In genomic region chr19:53536731-53537666, GRCm38 (mm10) we compare ENCODE assay signal across 16 mouse cellular contexts. TPM values are rescaled to one million over a fixed set of nuclear protein-coding genes. Genes with fewer than 3 reads are reported as not detected.
DNase-seq lines count a peak whose midpoint lies in the region; ATAC-seq and TF ChIP-seq lines count a peak whose summit lies in the region.
"Had no signal": no experiment of that assay in that cellular context is flagged by ENCODE, and none has a peak within 500 bp of the region (broad histone marks: within the 10 kb centered on the region; RNA-seq: fewer than 3 reads in every experiment).

No protein-coding gene starts in this region.

- peak overlapping the region; percentile 49 for H3K27ac ChIP-seq in left cerebral cortex, adult 2 months
- no peak overlapping the region for H3K27ac ChIP-seq in forebrain, embryonic 11.5 days (ENCODE audit: low read depth, low read length)
- H3K27ac ChIP-seq: kidney, postnatal 0 days; liver, embryonic 15.5 days; midbrain, embryonic 12.5 days; stomach, embryonic 15.5 days had no signal

- H3K4me2 ChIP-seq in forebrain, embryonic 11.5 days (ENCODE audit: low read depth, low read length, severe bottlenecking), result no peak overlapping the region
- H3K4me2 ChIP-seq: liver, embryonic 15.5 days; midbrain, embryonic 12.5 days; stomach, embryonic 15.5 days had no signal

- intact Hi-C loops in left cerebral cortex, adult 2 months (cut with DNase I), result no loop called here
- intact Hi-C loops in left cerebral cortex, postnatal 25 days (cut with DNase I), result no loop called here

- H3K36me3 ChIP-seq in forebrain, embryonic 11.5 days (ENCODE audit: control insufficient read depth, insufficient read depth, low read length), result no peaks in the 10 kb centered on the region
- H3K36me3 ChIP-seq: midbrain, embryonic 12.5 days; stomach, embryonic 15.5 days had no signal

- WGBS in forebrain, embryonic 11.5 days, result 78% methylated on average over 17 of the region's 17 CpGs

- no peaks in the 10 kb centered on the region for H3K4me1 ChIP-seq in forebrain, embryonic 11.5 days (replicated peaks; ENCODE audit: control insufficient read depth, insufficient read depth, low read length)
- H3K4me1 ChIP-seq: midbrain, embryonic 12.5 days; stomach, embryonic 15.5 days had no signal

- H3K9me3 ChIP-seq in forebrain, embryonic 11.5 days (ENCODE audit: control insufficient read depth, low read length), result no peaks in the 10 kb centered on the region
- H3K9me3 ChIP-seq: liver, embryonic 15.5 days; midbrain, embryonic 12.5 days; stomach, embryonic 15.5 days had no signal

- no peaks in the 10 kb centered on the region for H3K27me3 ChIP-seq in forebrain, embryonic 11.5 days (ENCODE audit: control insufficient read depth, insufficient read depth, low read length)
- H3K27me3 ChIP-seq: Patski; stomach, embryonic 15.5 days had no signal

- no peak overlapping the region for H3K9ac ChIP-seq in forebrain, embryonic 11.5 days (ENCODE audit: low read length)
- H3K9ac ChIP-seq: liver, embryonic 15.5 days; midbrain, embryonic 12.5 days; stomach, embryonic 15.5 days had no signal

- ATAC-seq in forebrain, embryonic 11.5 days (replicated peaks; ENCODE audit: low FRiP score), result no peak
- ATAC-seq: Patski had no signal

- no peak for DNase-seq in left cerebral cortex, adult 2 months (ENCODE audit: extremely low spot score in 1 of 2, low spot score in 2 of 2)
- no peak for DNase-seq in left cerebral cortex, postnatal 25 days (ENCODE audit: low spot score in 2 of 2)
- peak; percentile 76 for DNase-seq in T-cell, adult 2 months (ENCODE audit: low spot score)
- peak; percentile 91 for DNase-seq in induced T-regulatory cell, adult 2 months (ENCODE audit: low read depth)
- DNase-seq in thymus, postnatal 36 days, result peak; percentile 43 to 58
- no peak for DNase-seq in forebrain, embryonic 11.5 days (ENCODE audit: low spot score)
- no peak for DNase-seq in frontal cortex, postnatal 10 days (ENCODE audit: low spot score in 2 of 2)
- DNase-seq: layer of hippocampus, adult 9-11 months; left cerebral cortex, postnatal 4 days; lung, postnatal 14 days; right cerebral cortex, postnatal 25 days had no signal

- no peak for TF ChIP-seq CTCF in left cerebral cortex, adult 2 months (IDR thresholded peaks at IDR 0.05)

- no peak overlapping the region for H3K4me3 ChIP-seq in left cerebral cortex, adult 2 months
- no peak overlapping the region for H3K4me3 ChIP-seq in forebrain, embryonic 11.5 days (ENCODE audit: low read depth, low read length)
- H3K4me3 ChIP-seq: liver, embryonic 15.5 days; midbrain, embryonic 12.5 days; stomach, embryonic 15.5 days had no signal

RNA-seq across cellular contexts. Expression of gene Dusp5, which starts 8.1 kb away (rescaled TPM):
- 10 to 100 TPM; 16.7 to 26.9 TPM for total RNA-seq in left cerebral cortex, adult 2 months (2021)
- 10 to 100 TPM in 1 of 2 experiments, 1 to 10 TPM in 1; 9.9 to 11.7 TPM for total RNA-seq in left cerebral cortex, postnatal 25 days (2021)
- 4.4 and 4.5 TPM in 2 replicates for polyA plus RNA-seq in forebrain, embryonic 11.5 days (2014; fragmentation: Nextera tagmentation; extraction: Ambion mirVana)

RNA-seq across cellular contexts. Expression of gene Nutf2-ps1, which starts 51.9 kb away (rescaled TPM):
- total RNA-seq in left cerebral cortex, adult 2 months (2021), result 10 to 100 TPM; 45.3 to 50.5 TPM
- total RNA-seq in left cerebral cortex, postnatal 25 days (2021), result 10 to 100 TPM; 42.7 to 54.4 TPM
- polyA plus RNA-seq in forebrain, embryonic 11.5 days (2014; fragmentation: Nextera tagmentation; extraction: Ambion mirVana), result 433 and 467 TPM in 2 replicates

Comparison
In these comparisons a context has a peak if more than half of its experiments do, and no peak if none do; other contexts are left out.
1. DNase-seq: peak in T-cell, adult 2 months (single experiment), induced T-regulatory cell, adult 2 months (single experiment) and thymus, postnatal 36 days (2 of 2); none in left cerebral cortex, adult 2 months (0 of 2), left cerebral cortex, postnatal 25 days (0 of 2), forebrain, embryonic 11.5 days (single experiment) and frontal cortex, postnatal 10 days (0 of 2).